Mouse (Mus musculus) B cell, adult (primary cell): ENCODE results near the gene Olfr90. TPM values are rescaled to one million over a fixed set of nuclear protein-coding genes. Genes with fewer than 3 reads are reported as not detected.

Experiments used
- total RNA-seq: library from RNA; stranded (reverse); gene quantifications from 4 replicates; pipeline ENCODE4 v1.2.4, GENCODE M21; 2023; ENCODE audit not compliant: inconsistent age

The Olfr90 gene
- total RNA-seq, result 0.19 to 0.24 TPM in 2 of 4 replicates, not detected in the others

DNA sequence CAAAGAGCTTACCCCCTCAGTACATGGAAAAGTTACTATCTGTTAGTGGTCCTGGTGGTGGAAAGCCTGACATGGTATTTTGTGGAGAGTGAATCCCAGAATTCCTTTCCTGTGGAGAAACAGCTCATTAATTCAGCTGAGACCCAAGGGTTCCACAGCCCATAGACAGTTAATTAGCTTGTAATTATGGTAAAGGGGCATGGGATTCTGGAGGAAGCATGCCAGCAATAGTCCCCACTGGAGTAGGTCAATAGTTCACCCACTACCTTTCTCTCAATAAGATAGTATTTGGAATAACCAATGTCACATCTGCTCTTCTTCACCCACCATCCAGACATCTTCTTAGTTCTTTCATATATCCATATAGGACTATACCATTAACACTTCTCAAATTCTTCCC lies at the start of gene Olfr90:
TSS of gene Olfr90 (minus strand) at position 101 of the 400 bp plus-strand sequence.

DNA sequence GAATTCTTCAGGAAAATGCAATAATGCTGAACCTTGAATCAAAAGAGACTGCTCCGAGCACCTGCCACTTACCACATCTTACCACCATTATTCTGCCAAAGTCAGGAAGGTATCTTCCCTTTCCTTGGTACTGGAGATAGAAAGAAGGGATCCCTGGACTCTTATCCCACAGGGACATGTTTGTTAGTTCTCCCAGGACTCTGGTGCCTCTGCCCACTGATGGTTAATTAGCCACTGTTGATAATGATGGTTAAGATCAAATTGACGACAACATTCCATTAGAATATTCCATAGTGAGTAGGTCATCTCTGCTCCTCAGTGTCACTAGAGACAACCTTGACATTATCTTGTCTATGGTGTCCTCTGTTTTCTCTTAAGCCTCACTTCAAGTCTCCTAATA lies 31.7 kb upstream of the Olfr90 start, which contains the start of gene Olfr92:
TSS of gene Olfr92 (minus strand) at position 101 of the 400 bp plus-strand sequence.

DNA sequence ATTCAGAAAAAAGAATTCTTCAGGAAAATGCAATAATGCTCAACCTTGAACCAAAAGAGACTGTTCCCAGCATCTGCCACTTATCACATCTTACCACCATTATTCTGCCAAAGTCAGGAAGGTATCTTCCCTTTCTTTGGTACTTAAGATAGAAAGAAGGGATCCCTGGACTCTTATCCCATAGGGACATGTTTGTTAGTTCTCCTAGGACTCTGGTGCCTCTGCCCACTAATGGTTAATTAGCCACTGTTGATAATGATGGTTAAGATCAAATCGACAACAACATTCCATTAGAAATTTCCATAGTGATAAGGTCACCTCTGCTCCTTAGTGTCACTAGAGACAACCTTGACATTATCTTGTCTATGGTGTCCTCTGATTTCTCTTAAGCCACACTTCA lies 9.9 kb upstream of the Olfr90 start, which contains the start of gene Olfr91:
TSS of gene Olfr91 (minus strand) at position 101 of the 400 bp plus-strand sequence.

GRCm38 (mm10) chr17:37045611-37046311 lies 42.5 kb downstream of the Olfr90 start, which contains the start of gene Gabbr1:
Gabbr1 (plus strand) TSS chr17:37045966.

Other genes with a start within 250 kb of the Olfr90 start
- gene Trim15, start 221.3 kb downstream of the Olfr90 start, total RNA-seq, result not detected in 4 replicates
- 0.21 TPM in 1 of 4 replicates, not detected in the others for gene Trim10, start 218.9 kb downstream of the Olfr90 start, total RNA-seq
- gene Trim40, start 198.4 kb downstream of the Olfr90 start, total RNA-seq, result 0.24 to 0.93 TPM in 2 of 4 replicates, not detected in the others
- gene Trim31, start 190.4 kb downstream of the Olfr90 start, total RNA-seq, result not detected in 4 replicates
- gene Rnf39, start 145.6 kb downstream of the Olfr90 start, total RNA-seq, result 0.58 TPM in 1 of 4 replicates, not detected in the others
- gene Ppp1r11, start 136.8 kb downstream of the Olfr90 start, total RNA-seq, result 90.0 to 119 TPM (median 113 TPM) in 4 replicates
- 79.5 to 91.0 TPM (median 81.3 TPM) in 4 replicates for gene Znrd1, start 129.9 kb downstream of the Olfr90 start, total RNA-seq
- 1.6 to 2.7 TPM (median 2.1 TPM) in 4 replicates for gene Znrd1as, start 129.9 kb downstream of the Olfr90 start, total RNA-seq
- gene 2410137M14Rik, start 107.3 kb downstream of the Olfr90 start, total RNA-seq, result not detected in 4 replicates
- not detected in 4 replicates for gene H2-M5, start 99.0 kb downstream of the Olfr90 start, total RNA-seq
- not detected in 4 replicates for gene Zfp57, start 87.3 kb downstream of the Olfr90 start, total RNA-seq
- not detected in 4 replicates for gene Mog, start 65.1 kb downstream of the Olfr90 start, total RNA-seq
- gene Gabbr1, start 42.5 kb downstream of the Olfr90 start, total RNA-seq, result 55.3 to 68.7 TPM (median 59.7 TPM) in 4 replicates
- gene Olfr91, start 9.8 kb upstream of the Olfr90 start, total RNA-seq, result not detected in 4 replicates
- not detected in 4 replicates for gene Olfr92, start 31.6 kb upstream of the Olfr90 start, total RNA-seq
- gene Olfr93, start 73.0 kb upstream of the Olfr90 start, total RNA-seq, result not detected in 4 replicates
- 0.78 TPM in 1 of 4 replicates, not detected in the others for gene Ubd, start 105.4 kb upstream of the Olfr90 start, total RNA-seq
- not detected in 4 replicates for gene Olfr94, start 112.5 kb upstream of the Olfr90 start, total RNA-seq
- gene Olfr95, start 124.6 kb upstream of the Olfr90 start, total RNA-seq, result not detected in 4 replicates
- not detected in 4 replicates for gene Olfr96, start 131.6 kb upstream of the Olfr90 start, total RNA-seq
- gene Olfr97, start 148.8 kb upstream of the Olfr90 start, total RNA-seq, result not detected in 4 replicates
- not detected in 4 replicates for gene Olfr98, start 175.2 kb upstream of the Olfr90 start, total RNA-seq
- gene H2-M3, start 181.7 kb upstream of the Olfr90 start, total RNA-seq, result 46.7 to 58.3 TPM (median 54.7 TPM) in 4 replicates
- not detected in 4 replicates for gene Olfr99, start 195.0 kb upstream of the Olfr90 start, total RNA-seq
- gene Olfr101, start 215.8 kb upstream of the Olfr90 start, total RNA-seq, result not detected in 4 replicates
- 0.36 TPM in 1 of 4 replicates, not detected in the others for gene Olfr102, start 228.6 kb upstream of the Olfr90 start, total RNA-seq